9 mouse cellular contexts compared by ENCODE assay signal in the genomic region with DNA sequence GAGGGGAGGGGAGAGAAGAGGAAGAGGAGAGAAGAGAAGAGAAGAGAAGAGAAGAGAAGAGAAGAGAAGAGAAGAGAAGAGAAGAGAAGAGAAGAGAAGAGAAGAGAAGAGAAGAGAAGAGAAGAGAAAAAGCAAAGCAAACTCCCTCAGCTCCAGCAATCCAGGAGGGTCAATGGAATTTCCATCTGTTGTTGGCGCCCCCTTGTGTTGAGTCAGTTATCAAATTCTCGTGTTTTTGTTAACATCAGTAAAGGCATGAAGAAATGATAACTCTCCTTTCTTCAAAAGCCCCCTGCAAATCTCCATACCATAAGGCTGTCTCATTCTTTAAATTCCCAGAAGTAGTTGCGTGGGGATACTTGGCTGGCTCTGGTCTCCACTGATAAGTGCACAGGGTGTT. TPM values are rescaled to one million over a fixed set of nuclear protein-coding genes. Genes with fewer than 3 reads are reported as not detected.
DNase-seq lines count a peak whose midpoint lies in the region; ATAC-seq and TF ChIP-seq lines count a peak whose summit lies in the region.
"Had no signal": no experiment of that assay in that cellular context is flagged by ENCODE, and none has a peak within 500 bp of the region (broad histone marks: within the 10 kb centered on the region; RNA-seq: fewer than 3 reads in every experiment).

No protein-coding gene starts in this region.

- TF ChIP-seq EP300 in lung, postnatal 0 days (IDR thresholded peaks at IDR 0.05) = no peak

- TF ChIP-seq CTCF in lung, postnatal 0 days (IDR thresholded peaks at IDR 0.05) = peak; percentile 78

- no peaks in the 10 kb centered on the region for H3K4me1 ChIP-seq in lung, postnatal 0 days (ENCODE audit: insufficient read depth, low read depth, low read length)
- H3K4me1 ChIP-seq: limb, embryonic 12.5 days; stomach, embryonic 15.5 days had no signal

- no peaks in the 10 kb centered on the region for H3K36me3 ChIP-seq in lung, postnatal 0 days (ENCODE audit: insufficient read depth, low read length)
- H3K36me3 ChIP-seq: limb, embryonic 12.5 days; stomach, embryonic 15.5 days had no signal

- no peaks in the 10 kb centered on the region for H3K9me3 ChIP-seq in lung, postnatal 0 days (ENCODE audit: low read length)
- H3K9me3 ChIP-seq: stomach, embryonic 15.5 days had no signal

- ATAC-seq in lung, postnatal 0 days = no peak

- no peak overlapping the region for H3K4me3 ChIP-seq in lung, postnatal 0 days (ENCODE audit: low read depth, low read length)
- H3K4me3 ChIP-seq: limb, embryonic 12.5 days; stomach, embryonic 15.5 days had no signal

- no peak overlapping the region for H3K27ac ChIP-seq in lung, postnatal 0 days (ENCODE audit: low read length)
- H3K27ac ChIP-seq: limb, embryonic 12.5 days; stomach, embryonic 15.5 days had no signal

- H3K4me2 ChIP-seq in lung, postnatal 0 days (replicated peaks; ENCODE audit: low read depth, low read length) = no peak overlapping the region
- H3K4me2 ChIP-seq: limb, embryonic 12.5 days; stomach, embryonic 15.5 days had no signal

- 16% methylated on average over 3 of the region's 3 CpGs for WGBS in large intestine, adult 2 months
- 14% methylated on average over 3 of the region's 3 CpGs for WGBS in lung, postnatal 0 days

- H3K9ac ChIP-seq in lung, postnatal 0 days (replicated peaks; ENCODE audit: low read depth) = no peak overlapping the region
- H3K9ac ChIP-seq: limb, embryonic 12.5 days; stomach, embryonic 15.5 days had no signal

- DNase-seq in urinary bladder, adult 18-20 months (ENCODE audit: low spot score in 2 of 2) = peak; percentile 11 to 65
- no peak for DNase-seq in urinary bladder, adult 2 months (ENCODE audit: low spot score)
- peak; percentile 77 to 84 for DNase-seq in adrenal gland, postnatal 36 days
- peak; percentile 70 for DNase-seq in forelimb bud, embryonic 11.5 days (ENCODE audit: low read depth, low spot score)
- DNase-seq in large intestine, adult 2 months (ENCODE audit: low read depth, low spot score) = peak; percentile 44
- DNase-seq in lung, postnatal 0 days (ENCODE audit: low spot score) = peak; percentile 79
- DNase-seq in spleen, postnatal 36 days (ENCODE audit: low spot score in 2 of 2) = peak; percentile 12 to 23

- H3K27me3 ChIP-seq in lung, postnatal 0 days (replicated peaks; ENCODE audit: insufficient read depth, low read length) = no peaks in the 10 kb centered on the region
- H3K27me3 ChIP-seq: limb, embryonic 12.5 days; stomach, embryonic 15.5 days had no signal

RNA-seq across cellular contexts. Expression of a gene that starts 37.1 kb away (rescaled TPM):
- polyA plus RNA-seq in urinary bladder, adult 2 months (2012; rRNA removed) = not detected in 2 replicates
- total RNA-seq in adrenal gland, postnatal 36 days (2021) = not detected
- polyA plus RNA-seq in large intestine, adult 2 months (2012; rRNA removed) = 1.4 and 3.7 TPM in 2 replicates
- polyA plus RNA-seq in lung, postnatal 0 days (2015; fragmentation: Nextera tagmentation; extraction: Ambion mirVana) = 3.6 and 5.2 TPM in 2 replicates
- polyA plus RNA-seq: limb, embryonic 12.5 days had no signal

RNA-seq across cellular contexts. Expression of a gene that starts 38.0 kb away (rescaled TPM):
- polyA plus RNA-seq in urinary bladder, adult 2 months (2012; rRNA removed) = 47.7 and 52.3 TPM in 2 replicates
- total RNA-seq in adrenal gland, postnatal 36 days (2021) = 10 to 100 TPM; 54.9 to 56.3 TPM
- 29.8 and 37.3 TPM in 2 replicates for polyA plus RNA-seq in large intestine, adult 2 months (2012; rRNA removed)
- 94.1 and 104 TPM in 2 replicates for polyA plus RNA-seq in lung, postnatal 0 days (2015; fragmentation: Nextera tagmentation; extraction: Ambion mirVana)
